Mouse (Mus musculus) C2C12 (cell line): ENCODE results near the gene Gar1.

Experiments used
- CEBPB ChIP-seq: IDR thresholded peaks from one replicate; pipeline ENCODE4 v1.6.1; 2011; ENCODE audit warnings: low read depth, mild to moderate bottlenecking, control low read depth, moderate library complexity
- CTCF ChIP-seq: IDR thresholded peaks from one replicate; pipeline ENCODE4 v1.5.1; 2011; ENCODE audit not compliant: control insufficient read depth, insufficient read depth, insufficient read length
- FOSL1 ChIP-seq: IDR thresholded peaks from one replicate; pipeline ENCODE4 v1.8.0; 2011; ENCODE audit warnings: mild to moderate bottlenecking, low read length; ENCODE audit not compliant: poor library complexity, insufficient read depth, severe bottlenecking
- MAX ChIP-seq: IDR thresholded peaks from one replicate; pipeline ENCODE4 v1.6.1; 2011; ENCODE audit warnings: mild to moderate bottlenecking, control low read depth

- TF ChIP-seq MAX: no peak
- TF ChIP-seq CTCF: no peak
- TF ChIP-seq FOSL1: no peak
- TF ChIP-seq CEBPB: no peak
These were observed 48.7 kb upstream of the Gar1 start for GRCm38 (mm10) chr3:129879913-129880312.
